Mouse (Mus musculus) myocyte (in vitro differentiated cells): ENCODE data around the gene Ntn4. TPM values are rescaled to one million over a fixed set of nuclear protein-coding genes. Genes with fewer than 3 reads are reported as not detected.
A peak's percentile ranks its signal among the peaks of the same experiment; 100 is the strongest.

Experiments
- H3K27me3 ChIP-seq: one replicate; pipeline ENCODE4 v1.6.1; 2011; ENCODE audit not compliant: control insufficient read depth, insufficient read depth, insufficient read length
- H3K36me3 ChIP-seq: one replicate; pipeline ENCODE4 v1.6.1; 2011; ENCODE audit not compliant: control insufficient read depth, insufficient read depth
- H3K4me2 ChIP-seq: one replicate; pipeline ENCODE4 v1.6.1; 2011; ENCODE audit warnings: low read depth, control low read depth
- H3K4me3 ChIP-seq: one replicate; pipeline ENCODE4 v1.5.1; 2011; ENCODE audit warnings: mild to moderate bottlenecking, control low read depth, moderate library complexity
- H3K79me2 ChIP-seq: one replicate; pipeline ENCODE4 v1.6.1; 2011; ENCODE audit not compliant: control insufficient read depth, insufficient read depth
- H3ac ChIP-seq: one replicate; pipeline ENCODE4 v1.6.1; 2011; ENCODE audit not compliant: control insufficient read depth, insufficient read length
- CEBPB ChIP-seq: IDR thresholded peaks from 2 replicates; pipeline ENCODE4 v1.6.1; 2011; ENCODE audit warnings: mild to moderate bottlenecking, moderate library complexity; ENCODE audit not compliant: poor library complexity, insufficient read depth, severe bottlenecking
- E2F4 ChIP-seq: IDR thresholded peaks from one replicate; pipeline ENCODE4 v1.6.1; 2011; ENCODE audit warnings: mild to moderate bottlenecking, control low read depth, moderate library complexity; ENCODE audit not compliant: insufficient read depth
- MAX ChIP-seq: IDR thresholded peaks from one replicate; pipeline ENCODE4 v1.6.1; 2011; ENCODE audit warnings: low read depth, mild to moderate bottlenecking, control low read depth
- MYOD1 ChIP-seq, 3 experiments: IDR thresholded peaks; one replicate each; pipeline ENCODE4 v1.6.1; 2011; ENCODE audit warnings: control low read depth in 2 of 3, low read depth in 2 of 3, mild to moderate bottlenecking in 2 of 3, moderate library complexity in 1 of 3; ENCODE audit not compliant: insufficient read length in 2 of 3, control insufficient read depth in 1 of 3
- MYOG ChIP-seq, 3 experiments: IDR thresholded peaks; one replicate each; pipeline ENCODE4 v1.6.1; 2011; ENCODE audit warnings: control low read depth in 2 of 3, low read depth in 2 of 3, mild to moderate bottlenecking in 2 of 3; ENCODE audit not compliant: insufficient read length in 2 of 3, control insufficient read depth in 1 of 3, insufficient read depth in 1 of 3
- POLR2A ChIP-seq: IDR thresholded peaks from one replicate; pipeline ENCODE4 v1.6.1; 2011; ENCODE audit warnings: low read depth, mild to moderate bottlenecking, control low read depth, moderate library complexity; ENCODE audit not compliant: insufficient read length
- POLR2AphosphoS2 ChIP-seq: IDR thresholded peaks from one replicate; pipeline ENCODE4 v1.6.1; 2011; ENCODE audit warnings: low read depth, control low read depth; ENCODE audit not compliant: insufficient read length
- REST ChIP-seq: IDR thresholded peaks from one replicate; pipeline ENCODE4 v1.6.1; 2011; ENCODE audit warnings: mild to moderate bottlenecking, control low read depth, moderate library complexity; ENCODE audit not compliant: insufficient read depth, insufficient read length
- SRF ChIP-seq: IDR thresholded peaks from one replicate; pipeline ENCODE4 v1.6.1; 2011; ENCODE audit warnings: low read depth; ENCODE audit not compliant: control insufficient read depth, insufficient read length
- TCF12 ChIP-seq: IDR thresholded peaks from one replicate; pipeline ENCODE4 v1.6.1; 2011; ENCODE audit warnings: mild to moderate bottlenecking, control low read depth; ENCODE audit not compliant: poor library complexity, insufficient read depth, severe bottlenecking
- TCF3 ChIP-seq: IDR thresholded peaks from one replicate; pipeline ENCODE4 v1.6.1; 2011; ENCODE audit warnings: low read depth, control low read depth; ENCODE audit not compliant: insufficient read length
- USF1 ChIP-seq: IDR thresholded peaks from one replicate; pipeline ENCODE4 v1.6.1; 2011; ENCODE audit warnings: low read depth, mild to moderate bottlenecking, control low read depth, moderate library complexity
- polyA plus RNA-seq: library from polyadenylated mRNA; unstranded; fragments of >200 nt; fragmentation: generic; extraction: Trizol; gene quantifications from one replicate; pipeline ENCODE4 v1.2.1, GENCODE M21; 2012; ENCODE audit warnings: missing spikeins

Gene Ntn4
- polyA plus RNA-seq, 1 experiment = 3.0 TPM

DNA sequence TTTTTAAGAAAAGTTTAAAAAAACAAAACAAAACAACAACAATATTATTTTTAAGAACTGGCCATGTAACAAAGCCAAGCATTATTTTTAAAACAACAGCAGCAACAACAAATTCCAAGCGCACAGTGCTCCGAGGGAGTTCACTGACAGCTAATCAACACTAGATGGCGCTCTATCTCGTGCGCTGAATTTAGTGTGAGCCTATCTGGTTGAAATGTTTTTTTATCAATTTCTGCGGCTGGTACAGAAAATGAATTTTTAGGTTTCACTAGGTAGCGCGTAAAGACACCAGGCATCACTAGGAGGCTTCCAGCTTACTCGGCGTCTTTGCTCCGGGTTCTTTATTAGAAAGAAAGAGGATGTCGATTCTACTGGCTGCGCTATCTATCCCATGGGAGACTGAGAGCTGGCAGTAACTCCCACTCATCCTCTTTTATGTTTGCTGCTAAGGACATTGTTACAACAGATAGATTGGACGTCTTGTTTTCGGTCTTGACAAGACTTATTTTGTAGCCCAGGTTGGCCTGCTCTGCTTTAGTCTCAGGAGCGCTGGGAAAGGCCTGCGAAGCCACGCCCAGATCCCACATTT lies 29.0 kb upstream of the Ntn4 start:
- Histone ChIP-seq H3K79me2 (no peaks in the 10 kb centered on the region), H3ac (no peak overlapping the region), H3K27me3 (no peaks in the 10 kb centered on the region), H3K4me2 (no peak overlapping the region), H3K36me3 (no peaks in the 10 kb centered on the region), H3K4me3 (no peak overlapping the region)
- TF ChIP-seq POLR2A (no peak), E2F4 (no peak), MYOD1 (IDR thresholded peaks at IDR 0.05; ENCODE audit: control insufficient read depth in 1 of 3, insufficient read length in 2 of 3, low read depth in 2 of 3) (no peak), REST (no peak), TCF12 (no peak), TCF3 (no peak), SRF (no peak), CEBPB (no peak), POLR2AphosphoS2 (no peak), MAX (no peak), MYOG (IDR thresholded peaks at IDR 0.05; ENCODE audit: control insufficient read depth in 1 of 3, insufficient read depth in 1 of 3, insufficient read length in 2 of 3, low read depth in 2 of 3) (no peak), USF1 (no peak)

DNA sequence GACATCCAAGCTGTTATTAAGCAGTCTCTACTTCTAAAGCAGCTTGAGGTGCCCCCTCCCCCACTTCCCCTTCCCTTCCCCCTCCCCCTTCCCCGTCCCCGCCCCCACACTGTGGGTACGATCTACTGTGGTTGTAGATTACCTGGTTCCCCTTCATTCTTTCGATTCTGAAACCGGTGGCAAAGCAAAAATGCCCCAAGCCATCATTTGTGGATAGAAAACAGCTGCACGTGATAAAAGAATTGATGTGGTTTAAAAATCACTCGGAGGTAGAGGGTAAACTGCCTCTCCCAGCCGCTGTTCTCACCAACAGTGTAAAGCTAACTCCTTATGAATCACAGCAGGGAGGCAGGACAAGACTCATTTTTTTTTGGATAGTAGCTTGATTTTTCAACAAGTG lies 25.6 kb upstream of the Ntn4 start:
- Histone ChIP-seq H3K79me2 (no peaks in the 10 kb centered on the region), H3K4me2 (no peak overlapping the region), H3K4me3 (no peak overlapping the region), H3K27me3 (no peaks in the 10 kb centered on the region), H3ac (no peak overlapping the region), H3K36me3 (no peaks in the 10 kb centered on the region)
- no peak for TF ChIP-seq MYOG (IDR thresholded peaks at IDR 0.05; ENCODE audit: control insufficient read depth in 1 of 3, insufficient read depth in 1 of 3, insufficient read length in 2 of 3, low read depth in 2 of 3)
- no peak for TF ChIP-seq POLR2AphosphoS2
- no peak for TF ChIP-seq SRF
- no peak for TF ChIP-seq CEBPB
- TF ChIP-seq REST = no peak
- TF ChIP-seq POLR2A = no peak
- no peak for TF ChIP-seq TCF3

DNA sequence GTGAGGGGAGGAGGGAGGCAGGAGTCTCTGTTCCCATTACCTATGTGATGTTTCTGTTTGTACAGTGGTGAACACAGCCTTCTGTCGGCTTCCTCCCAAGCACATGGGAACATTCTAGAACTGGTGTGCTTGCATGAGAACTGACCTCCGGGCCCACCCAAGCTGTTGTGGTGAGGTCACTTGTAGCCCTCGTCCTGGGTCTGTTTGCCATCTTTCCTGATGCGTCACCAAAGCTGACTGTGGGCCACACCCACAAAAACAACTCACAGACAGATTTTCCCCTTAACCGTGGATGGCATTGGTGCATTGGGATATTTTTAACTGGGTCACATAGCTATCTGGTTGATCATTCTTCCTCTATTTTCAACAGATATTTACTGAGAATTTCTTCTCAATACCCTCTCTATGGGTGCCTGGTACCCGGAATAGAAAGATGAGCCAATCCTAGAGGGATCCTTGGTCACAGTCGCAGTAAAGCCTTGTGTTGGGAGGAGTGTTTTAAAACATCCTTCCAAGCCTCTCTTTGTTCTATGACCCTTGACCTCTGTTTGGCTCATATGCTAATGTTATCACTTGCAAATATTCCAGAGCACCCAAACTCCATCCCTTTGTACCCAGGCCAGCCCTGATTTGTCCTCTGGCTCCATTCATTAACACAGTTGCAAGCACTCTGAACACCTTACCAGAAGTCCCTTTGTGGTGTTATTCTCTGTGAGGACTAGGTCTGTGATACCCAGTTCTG lies 19.9 kb upstream of the Ntn4 start:
- no peak overlapping the region for H3ac ChIP-seq
- H3K79me2 ChIP-seq = no peaks in the 10 kb centered on the region
- no peak overlapping the region for H3K4me3 ChIP-seq
- no peaks in the 10 kb centered on the region for H3K36me3 ChIP-seq
- H3K27me3 ChIP-seq = no peaks in the 10 kb centered on the region
- peak overlapping the region; percentile 44 for H3K4me2 ChIP-seq
- no peak for TF ChIP-seq E2F4
- no peak for TF ChIP-seq SRF
- TF ChIP-seq MYOD1 (IDR thresholded peaks at IDR 0.05; ENCODE audit: control insufficient read depth in 1 of 3, insufficient read length in 2 of 3, low read depth in 2 of 3) = peak in 1 of 3 experiments; percentile 15

DNA sequence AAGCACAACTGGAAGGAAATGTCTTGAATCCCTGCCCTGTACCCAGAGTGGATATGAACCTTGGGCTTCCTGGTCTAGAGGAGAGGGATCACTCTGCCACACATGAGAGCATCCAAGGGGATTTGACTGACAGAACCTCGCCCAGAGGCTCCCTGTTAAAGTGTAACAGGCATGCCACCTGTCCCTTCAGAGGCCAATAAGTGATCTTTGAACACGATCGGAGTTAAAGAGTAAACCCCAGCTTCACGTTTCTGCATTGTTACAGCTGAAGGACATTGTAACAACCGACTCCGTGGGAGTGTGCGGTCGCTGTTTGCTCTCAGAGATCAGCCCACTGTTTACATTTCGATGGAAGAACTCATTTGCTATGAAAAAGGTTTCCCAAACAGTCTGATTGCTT lies 16.8 kb upstream of the Ntn4 start:
- Histone ChIP-seq H3K27me3 (no peaks in the 10 kb centered on the region), H3K4me3 (no peak overlapping the region), H3K36me3 (no peaks in the 10 kb centered on the region), H3K79me2 (no peaks in the 10 kb centered on the region), H3K4me2 (no peak overlapping the region), H3ac (no peak overlapping the region)
- no peak for TF ChIP-seq MYOD1 (IDR thresholded peaks at IDR 0.05; ENCODE audit: control insufficient read depth in 1 of 3, insufficient read length in 2 of 3, low read depth in 2 of 3)
- no peak for TF ChIP-seq POLR2AphosphoS2
- TF ChIP-seq E2F4 = no peak
- TF ChIP-seq USF1 = no peak
- TF ChIP-seq POLR2A = no peak
- no peak for TF ChIP-seq SRF
- TF ChIP-seq MYOG (IDR thresholded peaks at IDR 0.05; ENCODE audit: control insufficient read depth in 1 of 3, insufficient read depth in 1 of 3, insufficient read length in 2 of 3, low read depth in 2 of 3) = no peak
- TF ChIP-seq TCF3 = no peak
- no peak for TF ChIP-seq TCF12
- no peak for TF ChIP-seq REST

GRCm38 (mm10) chr10:93624151-93624550 lies 16.3 kb upstream of the Ntn4 start:
- no peaks in the 10 kb centered on the region for H3K27me3 ChIP-seq
- H3K79me2 ChIP-seq = no peaks in the 10 kb centered on the region
- no peak overlapping the region for H3K4me2 ChIP-seq
- H3K4me3 ChIP-seq = no peak overlapping the region
- no peak for TF ChIP-seq MYOD1 (IDR thresholded peaks at IDR 0.05; ENCODE audit: control insufficient read depth in 1 of 3, insufficient read length in 2 of 3, low read depth in 2 of 3)
- no peak for TF ChIP-seq SRF
- TF ChIP-seq TCF3 = no peak
- no peak for TF ChIP-seq USF1
- TF ChIP-seq CEBPB = no peak
- no peak for TF ChIP-seq MYOG (IDR thresholded peaks at IDR 0.05; ENCODE audit: control insufficient read depth in 1 of 3, insufficient read depth in 1 of 3, insufficient read length in 2 of 3, low read depth in 2 of 3)
- TF ChIP-seq TCF12 = no peak
- TF ChIP-seq E2F4 = no peak
- no peak for TF ChIP-seq MAX
- no peak for TF ChIP-seq POLR2A
- TF ChIP-seq REST = no peak
- no peak for TF ChIP-seq POLR2AphosphoS2
- H3ac ChIP-seq = no peak overlapping the region
- H3K36me3 ChIP-seq = no peaks in the 10 kb centered on the region
